Mouse (Mus musculus): ENCODE data around the gene Arrdc2. TPM values are rescaled to one million over a fixed set of nuclear protein-coding genes. Genes with fewer than 3 reads are reported as not detected.

The Arrdc2 gene
- 10 to 100 TPM; 11.8 to 12.8 TPM for total RNA-seq (2023)

DNA sequence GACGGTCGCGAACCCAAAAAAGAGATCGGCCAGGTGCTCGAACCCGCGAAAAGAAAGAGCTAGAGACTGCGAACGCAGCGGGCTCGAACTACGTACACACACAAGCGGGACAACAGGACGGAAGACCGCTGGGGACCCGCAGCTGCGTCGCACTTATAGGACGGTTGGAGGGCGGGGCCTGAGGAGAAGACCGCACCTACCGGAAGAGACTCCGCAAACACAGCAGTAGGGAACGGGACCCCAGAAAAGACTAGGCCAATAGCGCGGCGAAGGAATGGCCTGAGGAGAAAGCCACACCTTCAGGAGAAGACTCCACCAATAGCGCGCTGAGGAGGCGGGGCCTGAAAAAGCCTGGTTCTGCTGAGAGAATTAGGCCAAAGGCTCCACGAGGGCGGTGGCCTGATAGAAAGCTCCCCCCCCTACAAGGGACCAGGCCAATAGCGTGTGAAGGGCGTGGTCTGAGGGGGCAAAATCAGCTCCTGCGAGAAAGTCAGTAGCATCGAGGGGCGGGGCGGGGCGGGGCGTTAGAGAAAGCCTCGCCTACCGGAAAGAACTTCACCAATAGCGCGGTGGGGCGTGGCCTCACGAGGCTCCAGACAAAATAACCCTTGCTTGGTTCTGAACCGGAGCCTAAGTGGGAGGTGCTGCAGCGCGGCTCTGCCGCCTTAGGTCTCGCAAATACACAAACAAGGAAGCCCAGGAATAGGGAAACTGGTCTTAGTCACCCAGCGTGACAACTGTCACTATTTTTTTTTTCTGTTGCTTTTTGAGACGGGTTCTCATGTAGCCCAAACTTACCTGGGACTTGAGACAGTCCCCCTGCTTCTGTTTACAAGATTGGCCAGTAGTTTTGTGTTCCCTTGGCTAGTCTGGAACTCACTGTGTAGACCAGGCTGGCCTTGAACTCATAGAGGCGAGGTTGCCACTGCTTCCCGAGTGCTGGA is at the start of gene Arrdc2:
TSS of gene Arrdc2 (minus strand) at position 313 of the 944 bp plus-strand sequence.

GRCm38 (mm10) chr8:70873364-70873985 is 34.0 kb upstream of the Arrdc2 start, which contains the start of gene Ccdc124:
Ccdc124 (minus strand) TSS chr8:70873935.

DNA sequence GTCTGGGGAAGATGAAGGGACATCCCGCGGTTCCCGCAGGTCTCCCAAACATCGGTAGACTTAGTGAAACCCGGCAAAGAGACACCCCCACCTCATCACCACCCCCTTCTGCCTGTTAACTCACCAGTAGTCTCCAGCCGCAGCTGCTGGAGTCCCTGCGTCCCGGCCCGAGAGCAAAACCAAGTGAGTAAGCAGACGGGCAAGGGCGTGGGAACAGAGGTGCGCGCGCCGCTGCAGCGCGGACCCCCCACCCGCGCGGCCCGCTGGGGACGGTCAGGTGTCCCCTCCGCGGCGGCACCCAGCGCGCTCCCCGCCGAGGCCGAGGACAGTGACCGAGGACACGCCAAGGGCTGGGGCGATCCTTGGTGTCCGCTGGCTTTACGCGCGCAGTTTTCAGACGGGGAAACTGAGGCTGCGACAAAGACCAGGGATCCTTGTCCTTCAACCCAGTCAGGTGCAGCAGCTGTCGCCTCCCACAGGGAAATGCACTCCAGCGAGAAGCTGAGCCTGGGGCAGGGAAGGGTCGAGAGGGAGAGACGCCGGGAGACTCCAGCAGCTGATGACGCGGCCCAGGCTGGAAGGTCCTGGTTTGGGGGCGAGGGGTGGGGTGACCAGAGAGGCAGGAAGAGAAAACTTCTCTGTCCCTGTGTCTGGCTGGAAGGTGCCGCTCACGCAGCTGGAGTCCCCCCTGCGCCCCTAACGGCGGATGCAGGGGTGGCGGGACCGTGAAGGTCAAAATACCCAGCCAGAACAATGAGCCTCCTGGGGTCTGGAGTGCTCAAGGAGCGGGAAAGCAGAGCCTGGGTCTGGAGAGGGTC is 23.5 kb upstream of the Arrdc2 start, which contains the start of gene Kcnn1:
TSS of gene Kcnn1 (minus strand) at position 435 of the 818 bp plus-strand sequence.

GRCm38 (mm10) chr8:70808239-70808638 is 31.3 kb downstream of the Arrdc2 start, which contains the start of gene Il12rb1:
Il12rb1 (plus strand) TSS chr8:70808449.

GRCm38 (mm10) chr8:70804481-70805206 is 34.9 kb downstream of the Arrdc2 start, which contains the start of gene Mast3:
Mast3 (minus strand) TSS chr8:70805054.

Other genes starting within 250 kb of the Arrdc2 start
- gene Isyna1, start 245.3 kb downstream of the Arrdc2 start, total RNA-seq (2023) = 10 to 100 TPM; 36.3 to 37.9 TPM
- gene Ssbp4, start 230.8 kb downstream of the Arrdc2 start, total RNA-seq (2023) = 10 to 100 TPM; 56.0 to 61.5 TPM
- 10 to 100 TPM; 80.6 to 91.2 TPM for gene Lrrc25, start 223.6 kb downstream of the Arrdc2 start, total RNA-seq (2023)
- gene Gdf15, start 207.3 kb downstream of the Arrdc2 start, total RNA-seq (2023) = under 1 TPM; 0.46 to 0.67 TPM
- 1 to 10 TPM; 2.9 to 3.7 TPM for gene Pgpep1, start 179.3 kb downstream of the Arrdc2 start, total RNA-seq (2023)
- 10 to 100 TPM; 45.3 to 47.9 TPM for gene Lsm4, start 166.5 kb downstream of the Arrdc2 start, total RNA-seq (2023)
- 100 to 1,000 TPM; 528 to 702 TPM for gene Jund, start 140.8 kb downstream of the Arrdc2 start, total RNA-seq (2023)
- gene Iqcn, start 136.3 kb downstream of the Arrdc2 start, total RNA-seq (2023) = 1 to 10 TPM; 3.2 to 5.3 TPM
- gene Gm3336, start 121.2 kb downstream of the Arrdc2 start, total RNA-seq (2023) = under 1 TPM in 1 of 2 experiments, not detected in 1; 0.33 TPM
- under 1 TPM; 0.62 to 0.80 TPM for gene Pde4c, start 116.0 kb downstream of the Arrdc2 start, total RNA-seq (2023)
- gene Rab3a, start 85.0 kb downstream of the Arrdc2 start, total RNA-seq (2023) = 1 to 10 TPM; 2.4 to 4.8 TPM
- gene Mpv17l2, start 78.8 kb downstream of the Arrdc2 start, total RNA-seq (2023) = 10 to 100 TPM; 16.8 to 19.4 TPM
- 10 to 100 TPM; 20.1 to 20.5 TPM for gene Pik3r2, start 63.0 kb downstream of the Arrdc2 start, total RNA-seq (2023)
- 100 to 1,000 TPM; 165 to 179 TPM for gene Mast3, start 34.7 kb downstream of the Arrdc2 start, total RNA-seq (2023)
- gene Il12rb1, start 31.3 kb downstream of the Arrdc2 start, total RNA-seq (2023) = 1 to 10 TPM in 1 of 2 experiments, under 1 TPM in 1; 0.31 to 1.4 TPM
- under 1 TPM in 1 of 2 experiments, not detected in 1; 0.20 TPM for gene Kcnn1, start 23.5 kb upstream of the Arrdc2 start, total RNA-seq (2023)
- gene Ccdc124, start 34.2 kb upstream of the Arrdc2 start, total RNA-seq (2023) = 10 to 100 TPM; 31.4 to 33.4 TPM
- gene Slc5a5, start 53.0 kb upstream of the Arrdc2 start, total RNA-seq (2023) = not detected
- 1,000 to 10,000 TPM; 1,308 to 1,488 TPM for gene Rpl18a, start 57.7 kb upstream of the Arrdc2 start, total RNA-seq (2023)
- gene Map1s, start 66.2 kb upstream of the Arrdc2 start, total RNA-seq (2023) = 10 to 100 TPM; 28.5 to 40.1 TPM